Mouse (Mus musculus) adrenal gland, postnatal 0 days (tissue): ENCODE data around the gene Ntm. TPM values are rescaled to one million over a fixed set of nuclear protein-coding genes. Genes with fewer than 3 reads are reported as not detected.

Experiments
- polyA plus RNA-seq: library from polyadenylated mRNA; unstranded; fragments of >200 nt; fragmentation: Nextera tagmentation; extraction: Ambion mirVana; gene quantifications from 2 replicates; pipeline ENCODE4 v1.2.1, GENCODE M21; 2015

Gene Ntm
- 7.0 and 7.7 TPM in 2 replicates for polyA plus RNA-seq

GRCm38 (mm10) chr9:29962978-29963377, at the start of gene Ntm:
TSS of gene Ntm (minus strand) at chr9:29963141.

